Mouse (Mus musculus): ENCODE results near the gene Syn3. TPM values are rescaled to one million over a fixed set of nuclear protein-coding genes. Genes with fewer than 3 reads are reported as not detected.
"Not testable (repeated sequence)": the region's sequence is repeated elsewhere in the genome, so short reads cannot be mapped to it uniquely, and the experiment has no call there.

Gene Syn3
- 3.4 and 5.2 TPM in 2 replicates for total RNA-seq (2021)
- long read RNA-seq, partial matches to known transcripts, result 1 of 12 reads
- long read RNA-seq, other reads (novel, unspliced or antisense), result 11 of 12 reads

DNA sequence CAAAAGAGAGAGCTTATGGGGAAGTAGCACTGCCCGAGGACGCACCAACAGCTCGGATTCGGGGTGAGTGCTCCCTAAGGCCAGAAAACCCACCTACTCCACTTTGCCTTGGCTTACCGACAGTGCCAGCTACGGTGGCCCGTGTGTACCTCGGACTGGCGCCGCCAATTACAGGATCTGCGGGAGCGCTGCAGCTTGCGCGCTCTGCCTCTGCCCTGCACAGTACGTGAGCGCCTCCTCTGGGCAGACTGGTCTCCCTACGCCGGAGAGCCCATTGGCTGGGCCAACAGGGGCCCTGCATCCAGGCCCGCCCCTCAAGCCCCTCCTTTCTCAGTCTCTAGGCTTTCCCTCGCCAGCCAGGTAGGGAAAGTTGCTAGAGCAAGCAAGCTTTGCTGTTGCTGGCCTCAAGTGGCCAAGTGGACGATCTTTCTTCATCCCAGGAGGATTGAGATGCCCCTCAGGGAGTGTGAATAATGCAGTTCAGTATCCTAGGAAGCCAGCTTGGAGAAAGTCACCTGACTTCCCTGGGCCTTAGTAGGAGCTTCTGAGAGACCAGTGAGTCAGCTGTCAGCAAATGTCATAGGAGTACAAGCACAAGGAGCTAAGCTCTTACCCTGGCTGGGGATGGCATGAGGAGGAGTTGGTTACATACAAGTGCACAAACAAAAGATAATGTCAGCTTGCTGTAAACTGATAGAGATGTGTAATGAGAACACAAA, at the start of gene Syn3:
Gene Syn3 (minus strand): TSS at position 224 of the 719 bp plus-strand sequence.
- peak; percentile 88 for DNase-seq

DNA sequence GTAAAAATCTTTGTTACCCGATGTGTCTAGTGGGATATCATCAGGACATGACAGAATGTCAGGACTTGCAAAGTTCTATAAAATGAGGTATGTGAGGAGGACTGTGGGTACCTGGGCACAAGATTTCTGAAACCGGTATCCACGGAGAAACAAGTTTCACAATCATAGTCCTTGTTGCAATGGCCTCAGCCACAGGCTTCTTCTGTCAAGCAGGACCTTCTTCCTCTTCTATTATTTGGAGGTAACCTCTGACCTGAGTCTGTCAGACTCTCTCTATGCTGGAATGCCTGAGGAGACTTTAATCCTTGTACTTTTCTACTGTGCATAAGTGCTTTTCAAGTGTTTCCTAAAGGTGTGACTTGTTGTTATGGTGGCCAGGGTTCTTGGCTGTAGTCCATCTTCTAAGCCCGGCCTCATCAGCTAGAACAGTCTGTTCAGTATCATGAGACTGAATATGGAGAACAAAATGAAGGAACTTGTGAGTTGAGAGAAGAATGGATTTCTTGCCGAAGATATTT, 27.7 kb upstream of the Syn3 start:
- not testable (repeated sequence) for DNase-seq

DNA sequence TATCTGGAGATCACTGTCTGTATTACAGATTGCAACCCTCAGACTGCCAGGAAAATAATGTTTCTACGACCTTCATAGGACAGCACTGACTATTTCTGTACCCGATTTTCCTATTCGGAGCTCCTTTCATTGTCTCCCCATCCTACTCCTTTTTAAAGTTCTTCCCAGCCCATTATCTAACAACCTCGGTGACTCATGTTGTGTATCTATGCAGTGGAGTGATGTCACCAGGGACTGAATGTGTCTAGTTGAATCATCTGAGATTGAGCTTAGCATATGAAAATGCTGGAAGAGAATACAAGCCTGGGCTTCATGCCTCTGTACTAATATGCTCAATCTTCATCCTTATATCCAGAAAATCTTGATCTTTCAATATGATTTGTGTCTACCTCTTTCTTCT, 15.1 kb upstream of the Syn3 start:
- no peak for DNase-seq

DNA sequence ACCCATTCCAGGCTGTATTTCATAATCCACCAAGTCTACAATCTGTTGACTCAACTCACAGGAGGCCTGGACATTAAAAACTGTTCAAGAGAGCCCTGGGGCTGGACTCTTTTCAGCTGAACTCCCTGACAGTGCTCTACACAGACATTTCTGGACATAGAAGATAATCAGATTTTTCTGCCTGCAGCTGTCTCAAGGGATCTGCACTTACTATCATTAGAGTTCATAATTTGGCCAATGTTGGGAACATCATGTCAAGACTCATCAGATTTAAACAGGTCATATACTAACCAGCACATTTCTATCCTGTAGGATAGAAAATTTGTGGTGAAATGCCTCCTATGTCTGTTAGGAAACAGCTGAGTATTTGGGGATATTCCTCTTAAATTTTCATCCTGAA, 12.2 kb upstream of the Syn3 start:
- DNase-seq, result no peak

DNA sequence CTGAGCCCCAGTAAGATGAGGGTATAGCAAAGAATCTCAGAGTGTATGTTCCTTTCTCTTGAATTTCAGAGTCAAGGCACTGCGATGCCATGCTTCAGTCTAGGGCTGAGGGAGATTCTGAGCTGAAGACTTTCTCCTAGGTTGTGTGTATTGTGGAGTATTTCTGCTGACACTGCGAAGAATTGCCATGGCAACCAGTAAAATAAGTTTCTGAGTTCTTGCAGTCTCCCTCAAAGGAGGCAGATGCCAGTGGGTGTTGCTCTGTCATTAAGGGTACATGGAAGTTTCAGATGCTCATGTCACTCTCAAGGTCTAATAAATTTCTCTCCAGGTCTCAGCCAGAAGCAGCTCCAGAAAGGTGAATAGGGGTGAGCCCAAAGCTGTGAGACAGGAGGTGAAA, 3.4 kb upstream of the Syn3 start:
- no peak for DNase-seq

DNA sequence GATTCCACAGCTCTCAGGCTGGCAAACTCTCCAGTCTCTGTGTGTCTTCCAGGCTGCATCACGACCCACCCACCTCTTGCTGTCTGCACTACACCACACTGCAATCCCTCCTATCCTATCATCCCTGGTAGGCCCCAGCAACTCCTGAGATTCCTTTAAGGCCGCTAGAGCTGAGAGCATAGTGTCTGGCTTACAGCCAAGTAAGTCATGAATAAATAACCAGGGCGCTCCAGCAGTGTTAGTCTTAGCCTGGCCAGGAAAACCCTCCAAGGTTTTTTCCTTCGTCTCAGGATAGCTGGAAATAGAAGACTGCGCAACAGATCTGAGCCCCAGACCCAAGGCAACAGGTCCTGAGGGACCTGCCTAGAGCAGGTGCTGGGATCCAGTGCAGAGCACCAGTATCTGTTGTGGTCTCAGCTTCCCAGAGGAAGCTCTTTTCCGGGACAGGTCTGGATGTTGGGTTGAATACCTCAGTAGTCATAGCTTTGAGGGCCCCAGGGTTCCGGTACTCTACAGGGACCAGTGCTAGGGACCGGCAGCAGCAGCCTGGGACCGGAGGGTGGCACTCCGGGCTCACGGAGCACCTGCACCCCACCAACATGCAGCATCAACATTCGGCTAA, 534 bp downstream of the Syn3 start:
- no peak for DNase-seq

DNA sequence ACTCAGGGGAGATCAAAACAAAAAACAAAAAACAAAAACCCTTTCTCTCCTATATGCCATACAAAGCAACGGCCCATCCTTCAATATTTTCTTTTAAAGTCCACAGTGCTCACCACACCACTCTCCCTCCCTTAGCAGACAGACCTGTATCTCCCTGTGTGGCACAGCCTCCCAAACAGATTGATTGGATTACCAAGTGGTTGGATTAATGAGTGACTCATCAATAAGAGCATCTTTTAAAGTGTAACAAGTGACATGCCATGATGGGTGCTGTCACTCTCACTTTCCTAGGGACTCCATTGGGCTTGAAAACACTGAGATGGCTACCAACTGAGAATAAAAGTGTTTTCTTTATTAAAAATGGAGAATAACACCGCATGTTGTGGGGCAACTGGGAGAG, 2.8 kb downstream of the Syn3 start:
- no peak for DNase-seq

DNA sequence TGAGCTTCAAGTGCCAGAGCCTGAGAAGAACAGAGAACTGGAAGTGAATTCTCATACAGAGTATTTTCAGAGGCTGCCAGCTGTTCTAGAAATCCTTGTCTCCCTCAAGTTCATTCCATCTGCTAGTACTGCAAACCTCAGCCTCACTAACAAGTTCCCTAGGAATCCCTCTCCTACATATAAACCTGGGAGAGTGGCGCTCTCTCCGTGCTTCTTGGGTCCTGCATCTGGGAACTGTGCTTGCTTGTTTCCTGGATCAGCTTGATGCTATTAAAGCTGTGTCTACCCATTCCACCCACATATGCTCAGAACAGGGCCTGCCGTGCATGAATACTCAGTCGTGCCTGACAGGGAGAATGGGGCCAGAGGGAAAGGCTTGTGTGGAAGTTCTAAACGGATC, 5.6 kb downstream of the Syn3 start:
- no peak for DNase-seq

DNA sequence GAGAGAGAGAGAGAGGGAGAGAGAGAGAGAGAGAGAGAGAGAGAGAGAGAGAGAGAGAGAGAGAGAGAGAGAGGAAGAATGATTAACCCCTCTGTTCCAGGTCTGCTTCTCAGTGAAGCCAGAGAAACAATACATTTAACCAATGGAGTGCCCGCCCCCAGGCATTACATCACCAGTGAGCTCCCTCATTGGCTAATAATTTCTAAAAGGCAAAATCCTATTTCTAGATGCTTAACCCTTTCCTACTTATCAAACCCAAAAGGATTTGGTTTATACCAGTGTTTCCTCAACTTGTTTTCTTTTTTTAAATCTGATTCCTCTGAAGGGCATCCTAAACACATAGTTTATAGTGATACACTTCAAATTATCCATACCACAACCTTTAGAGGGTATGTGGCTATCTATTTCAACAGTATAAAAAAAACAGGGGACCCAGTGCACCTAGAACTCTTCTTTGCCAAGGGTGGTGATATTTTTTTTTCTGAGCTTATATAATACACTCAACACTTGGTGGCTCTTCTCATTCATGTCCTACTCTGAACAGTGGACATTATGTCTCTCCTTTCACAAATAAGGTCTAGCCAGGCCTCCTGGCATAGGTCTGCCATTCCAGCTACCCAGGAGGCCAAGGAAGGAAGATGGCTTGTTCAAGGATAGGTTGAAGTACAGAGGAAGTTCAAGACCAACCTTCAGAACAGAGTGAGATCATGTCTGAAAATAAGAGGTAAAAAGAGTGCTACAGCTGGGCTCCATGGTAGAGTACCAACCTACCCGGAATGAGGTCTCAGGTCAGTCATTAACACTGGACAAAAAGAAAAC, 6.4 kb downstream of the Syn3 start:
- DNase-seq, result no peak

DNA sequence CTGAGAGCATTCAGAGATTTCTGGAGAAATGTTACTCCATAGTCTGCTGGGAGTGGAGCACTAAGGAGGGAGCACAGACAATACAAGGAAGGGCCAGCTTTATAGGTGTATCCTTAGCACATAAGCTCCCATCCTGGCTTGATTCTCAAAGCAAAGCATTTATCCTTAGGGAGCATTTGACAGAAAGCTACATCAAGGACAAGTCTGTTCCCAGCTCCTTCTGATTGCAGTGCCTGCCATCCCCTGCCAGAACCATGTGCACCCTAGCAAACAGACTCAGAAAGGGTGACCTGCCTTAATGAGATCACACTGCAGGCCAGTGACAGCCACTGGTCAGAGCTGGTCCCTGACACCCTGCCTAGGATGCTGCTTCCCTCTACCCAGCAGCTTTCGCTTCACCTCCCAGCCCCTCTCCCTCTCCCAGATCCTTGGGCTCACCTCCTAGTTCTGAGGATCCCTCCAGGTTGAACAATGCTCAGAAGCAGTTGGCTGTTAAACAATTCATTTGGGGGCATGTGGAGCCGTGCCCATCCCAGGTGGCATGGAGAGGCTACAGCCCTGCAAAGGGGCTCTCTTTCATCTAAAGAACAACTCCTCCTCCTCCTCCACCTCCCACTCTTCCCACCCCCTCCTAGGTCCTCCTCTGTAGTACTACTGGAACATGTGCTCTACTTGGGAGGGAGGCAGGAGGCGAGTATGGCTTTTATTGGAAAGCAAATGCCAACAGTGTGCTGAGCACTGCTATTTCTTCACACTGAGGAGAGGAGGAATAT, 7.2 kb downstream of the Syn3 start:
- no peak for DNase-seq

DNA sequence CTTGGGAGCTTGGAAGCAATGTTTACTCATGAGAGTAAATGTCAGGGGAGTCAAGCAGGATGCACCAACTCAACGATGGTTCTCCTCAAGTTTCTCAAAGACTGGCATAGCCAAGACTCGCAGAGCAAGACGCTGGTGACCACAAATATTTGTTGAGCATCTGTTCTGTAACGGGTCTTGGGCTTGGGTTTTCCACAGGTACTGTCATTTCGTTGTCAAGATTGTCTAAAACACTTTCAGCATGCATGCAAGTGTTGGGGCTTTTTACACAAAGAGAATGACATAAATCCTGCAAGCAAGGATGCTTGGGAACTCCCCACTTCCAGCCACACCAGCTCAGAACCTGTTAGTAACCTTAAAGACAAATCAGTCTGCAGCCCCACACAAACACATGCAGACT, 10.2 kb downstream of the Syn3 start:
- DNase-seq, result no peak

DNA sequence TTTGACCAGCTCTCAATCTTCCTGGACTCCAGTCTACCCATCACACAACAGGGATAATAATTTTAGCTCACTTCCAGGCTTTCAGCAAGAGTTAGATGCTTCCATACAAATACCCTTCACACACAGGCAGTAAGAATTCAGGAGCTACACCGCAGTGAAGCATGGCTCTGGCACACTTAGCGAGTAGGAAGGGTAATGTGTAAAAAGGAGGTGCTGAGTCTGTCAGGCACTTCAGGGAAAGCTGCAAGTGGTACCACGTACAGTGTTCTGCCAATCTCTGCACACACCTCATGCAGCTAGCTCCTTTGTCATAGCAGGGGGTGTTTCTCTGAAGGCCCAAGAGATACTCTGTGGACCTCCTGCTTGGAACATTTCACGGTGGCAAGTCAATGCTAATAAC, 12.7 kb downstream of the Syn3 start:
- DNase-seq, result no peak

DNA sequence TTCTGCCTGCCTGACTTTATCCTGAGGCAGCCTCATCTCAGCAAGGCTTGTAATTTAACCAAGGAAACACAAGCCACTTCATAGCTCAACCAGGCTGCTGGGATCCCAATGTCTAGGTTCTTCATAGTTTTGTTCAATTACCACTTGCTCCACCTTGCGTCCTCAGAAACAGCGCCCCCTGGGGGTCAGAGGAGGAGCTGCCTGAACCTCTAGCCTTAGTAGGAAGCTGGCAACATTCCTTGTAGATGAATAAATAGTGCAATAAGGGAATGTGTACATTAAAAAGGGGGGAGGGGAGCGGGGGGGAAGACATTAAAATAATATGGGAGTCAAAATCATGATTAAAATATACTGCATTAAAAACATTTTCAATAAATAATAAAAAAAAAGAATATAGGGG, 14.7 kb downstream of the Syn3 start:
- DNase-seq, result peak; percentile 58

DNA sequence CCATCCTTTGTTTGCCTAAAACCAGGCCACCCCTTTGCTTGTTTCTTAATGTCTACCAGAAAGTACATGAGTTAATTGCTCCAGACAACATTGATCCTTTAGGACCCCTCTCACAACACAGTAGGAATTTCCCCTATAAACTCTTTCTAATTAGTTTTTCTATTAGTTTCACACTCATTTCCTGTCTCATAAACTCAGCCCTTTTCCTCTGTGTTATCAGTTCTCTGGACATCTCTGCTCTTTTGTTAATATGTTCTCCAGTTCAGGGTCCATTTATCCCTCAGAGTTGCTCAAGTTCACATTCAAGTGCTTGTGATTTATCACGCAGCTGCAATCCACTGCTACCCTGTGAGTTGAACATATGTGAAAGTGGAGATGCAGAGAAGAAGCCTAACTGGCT, 16.2 kb downstream of the Syn3 start:
- DNase-seq, result no peak

DNA sequence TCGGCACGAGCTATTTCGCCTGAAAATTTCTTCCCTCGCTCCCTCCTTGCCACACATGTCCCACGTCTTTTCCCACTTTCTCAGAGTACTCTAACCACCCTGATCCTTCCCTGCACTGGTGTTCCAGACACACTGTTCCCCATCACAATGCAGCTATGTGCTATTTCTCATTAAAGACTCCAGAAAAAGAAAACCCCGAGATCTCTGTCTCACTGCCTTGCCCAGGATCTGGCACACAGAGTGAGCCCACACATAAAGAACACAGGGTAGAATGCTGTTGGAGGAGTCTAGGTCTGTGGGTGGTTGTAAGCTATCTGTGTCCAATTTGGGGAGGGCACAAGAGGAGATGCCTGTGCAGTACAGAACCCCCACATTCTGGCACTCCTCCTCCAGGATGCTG, 18.0 kb downstream of the Syn3 start:
- DNase-seq, result no peak

DNA sequence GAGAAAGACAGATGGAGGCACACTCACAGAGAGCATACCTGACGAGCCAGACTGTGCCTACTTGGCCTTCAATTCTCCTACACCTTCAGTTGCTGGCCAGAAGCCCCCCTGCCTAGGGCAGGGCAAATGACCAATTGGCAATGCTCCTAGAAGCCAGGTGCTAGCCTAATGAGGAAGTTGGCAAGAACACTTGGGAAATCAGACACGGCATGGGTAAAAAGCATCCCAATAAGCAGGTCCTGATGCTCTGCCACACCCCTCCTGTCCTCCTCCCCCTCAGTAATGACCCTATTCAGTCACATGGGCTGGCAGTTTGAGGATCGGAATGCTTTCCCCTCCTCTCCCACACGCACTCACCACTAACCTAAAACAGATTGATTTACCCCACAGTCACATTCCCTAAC, 19.0 kb downstream of the Syn3 start:
- no peak for DNase-seq

DNA sequence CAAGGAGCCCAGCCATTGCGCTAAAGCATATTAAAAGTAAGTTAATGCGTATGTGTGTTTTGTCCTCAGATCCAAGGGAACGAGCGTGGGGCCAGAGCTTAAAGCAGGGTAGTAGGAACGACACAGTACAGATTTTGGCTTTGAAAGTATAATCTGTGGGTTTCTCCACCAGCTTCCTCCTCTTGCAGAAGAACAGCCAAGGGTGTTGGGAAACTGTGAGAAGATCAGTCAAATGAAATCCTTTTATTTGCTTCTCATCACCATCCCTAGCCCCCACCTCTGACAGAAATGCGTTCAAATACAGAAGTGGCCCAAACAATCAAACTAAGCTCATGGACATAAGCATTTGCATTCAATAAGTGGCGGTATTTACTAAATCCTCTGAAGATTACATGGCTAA, 22.0 kb downstream of the Syn3 start:
- DNase-seq, result no peak

DNA sequence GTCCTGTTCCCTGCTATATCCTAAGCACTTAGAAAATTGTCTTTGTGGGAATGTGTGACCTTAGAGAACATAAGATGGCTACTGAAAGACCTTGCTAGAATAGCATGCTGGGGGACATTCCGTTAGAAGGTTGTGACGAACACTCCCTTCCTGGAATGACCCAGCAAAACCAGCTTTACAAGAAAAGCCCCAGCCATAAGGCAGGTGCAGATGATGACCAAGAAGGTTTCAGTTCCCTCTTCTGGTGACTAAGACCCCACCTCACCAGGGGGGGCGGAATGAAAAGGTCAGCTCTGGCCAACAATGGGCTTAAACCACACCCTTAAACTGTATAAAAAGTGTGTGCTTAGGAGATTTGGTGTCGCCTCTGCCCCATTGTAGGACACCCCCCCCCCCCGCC, 23.4 kb downstream of the Syn3 start:
- DNase-seq, result no peak

DNA sequence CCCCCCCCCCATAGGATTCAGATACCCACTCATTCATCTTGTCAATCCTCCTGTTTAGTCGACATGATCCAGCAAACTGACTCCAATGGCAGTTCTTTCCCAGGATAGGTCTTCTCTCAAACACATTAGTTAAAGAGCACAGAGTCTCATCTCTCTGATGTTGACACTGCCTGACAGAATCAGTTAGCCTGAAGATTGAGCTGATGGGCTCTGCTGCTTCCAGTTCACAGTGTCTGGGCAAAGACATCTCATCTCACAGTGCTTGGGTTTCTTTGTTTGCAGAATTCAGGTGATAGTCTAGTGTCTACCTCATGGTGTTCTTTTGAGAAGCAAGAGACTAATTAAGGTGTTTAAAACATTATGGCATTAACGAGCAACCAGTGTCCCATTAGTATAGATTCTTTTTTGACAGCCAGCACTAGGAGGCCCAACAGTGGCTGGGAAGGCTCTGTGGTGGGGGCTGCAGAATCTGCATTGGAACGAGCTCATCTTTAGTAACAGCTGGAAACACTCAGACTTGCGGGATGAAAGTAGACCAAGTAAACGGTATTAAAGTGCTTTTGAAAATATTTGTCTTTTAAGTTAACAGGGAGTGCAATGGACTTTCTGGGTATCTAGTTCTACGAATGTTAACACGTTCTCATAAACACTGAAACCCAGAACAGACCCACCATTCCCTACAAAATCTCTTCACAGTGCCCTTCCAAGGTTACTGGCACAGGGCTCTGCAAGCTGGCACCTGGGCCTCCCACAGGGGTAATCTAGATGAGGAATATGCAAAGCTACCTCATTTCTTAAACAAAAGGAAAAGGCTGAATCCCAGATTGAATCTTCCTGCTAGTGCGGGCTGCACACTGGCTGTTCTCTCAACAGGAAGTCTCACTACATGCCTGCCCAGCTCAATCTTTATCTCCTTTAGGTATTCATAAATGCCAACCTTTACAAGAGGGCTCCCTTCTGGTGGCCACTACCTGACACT, 24.2 kb downstream of the Syn3 start:
- no peak for DNase-seq

DNA sequence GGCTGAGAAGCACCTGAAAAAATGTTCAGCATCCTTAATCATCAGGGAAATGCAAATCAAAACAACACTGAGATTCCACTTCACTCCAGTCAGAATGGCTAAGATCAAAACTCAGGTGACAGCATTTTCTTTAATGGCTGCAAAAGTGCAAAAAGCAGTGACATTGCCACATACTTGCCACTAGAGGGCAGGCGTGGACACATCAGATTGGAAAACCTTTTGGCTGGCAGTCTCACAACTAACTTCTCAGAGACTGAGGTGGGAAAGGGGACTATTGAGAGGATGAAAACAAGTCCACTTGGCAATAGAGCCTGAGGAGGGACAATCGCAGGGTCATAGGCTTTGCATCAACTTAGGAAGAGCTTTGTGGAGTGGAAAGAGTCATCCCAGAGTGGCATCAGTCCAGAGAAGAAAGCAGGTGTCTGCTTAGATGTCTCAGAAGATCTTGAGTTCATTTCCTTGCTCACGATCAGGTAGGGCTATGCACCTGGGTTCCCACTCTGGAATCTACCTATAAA, 25.0 kb downstream of the Syn3 start:
- peak; percentile 31 for DNase-seq

Measured in adrenal gland, postnatal 25 days (tissue).